Mouse (Mus musculus): ENCODE results near the gene Fndc8.
A peak's percentile ranks its signal among the peaks of the same experiment; 100 is the strongest.

Fndc8 gene

DNA sequence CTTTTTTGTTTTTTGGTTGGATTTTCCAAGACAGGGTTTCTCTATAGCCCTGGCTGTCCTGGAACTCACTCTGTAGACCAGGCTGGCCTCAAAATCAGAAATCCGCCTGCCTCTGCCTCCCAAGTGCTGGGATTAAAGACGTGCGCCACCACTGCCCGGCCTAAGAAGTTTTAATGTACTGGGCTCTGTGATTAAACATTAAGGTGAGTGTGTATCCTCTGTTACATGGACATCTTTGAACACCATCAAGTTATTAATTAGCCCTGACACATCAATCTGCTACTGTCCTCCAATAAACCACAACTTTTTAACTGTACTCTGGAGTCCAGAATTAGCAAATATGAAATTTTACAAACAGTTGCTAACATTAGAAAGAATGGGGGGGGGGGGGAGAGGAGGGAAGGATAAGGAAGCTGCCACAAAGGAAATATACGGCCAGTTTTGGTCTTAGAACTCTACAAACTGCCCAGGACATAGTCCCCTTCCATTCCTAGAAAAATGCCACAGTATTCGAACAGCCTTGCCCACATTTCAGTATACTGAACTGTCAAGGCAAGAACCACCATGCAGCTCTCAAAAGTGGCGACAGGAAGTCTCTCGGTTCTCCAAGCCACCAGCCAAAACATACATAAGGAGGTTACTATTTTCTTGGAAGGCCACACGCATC, 22.3 kb upstream of the Fndc8 start:
- no peak for DNase-seq

DNA sequence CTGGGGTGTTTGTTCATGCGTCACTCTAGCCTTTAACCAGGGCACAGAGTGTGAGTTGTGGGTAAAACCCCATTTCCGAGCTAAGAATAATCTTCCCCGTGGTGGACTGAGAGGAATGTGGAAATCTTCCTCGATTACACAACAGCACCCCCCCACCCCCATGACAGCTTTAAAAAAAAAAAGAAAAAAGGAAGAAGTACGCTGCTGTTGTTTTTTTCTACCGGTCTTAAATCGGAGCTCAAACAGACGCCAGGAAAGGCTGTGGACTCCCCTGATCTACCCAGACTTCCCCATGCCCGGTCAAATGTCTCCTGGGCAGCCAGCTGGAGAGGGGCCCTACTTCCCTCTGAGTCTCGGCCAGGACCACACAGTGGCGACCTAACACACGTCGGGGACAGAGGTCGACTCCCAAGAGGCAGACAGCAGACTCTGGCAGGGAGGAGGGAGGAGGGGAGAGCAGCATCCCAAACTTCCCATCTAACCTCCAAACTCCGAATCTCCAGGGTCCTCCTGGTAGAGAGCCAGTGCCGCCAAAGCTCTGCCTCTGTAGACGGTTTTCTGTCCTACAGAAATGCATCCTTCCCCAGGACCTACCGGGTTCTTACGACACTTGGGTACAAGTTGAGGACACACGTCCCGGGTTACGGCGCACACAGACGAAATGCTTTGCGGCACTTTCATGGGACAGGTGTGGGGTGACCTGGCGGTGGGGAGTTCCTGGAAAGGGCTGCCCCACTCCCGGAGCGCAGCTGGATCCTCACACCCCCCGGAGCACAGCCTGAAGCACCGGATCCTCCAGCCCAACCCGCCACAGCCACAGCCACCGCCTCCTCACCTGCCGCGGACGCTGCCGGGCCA, 21.5 kb upstream of the Fndc8 start:
- peak; percentile 33 to 45 for DNase-seq

DNA sequence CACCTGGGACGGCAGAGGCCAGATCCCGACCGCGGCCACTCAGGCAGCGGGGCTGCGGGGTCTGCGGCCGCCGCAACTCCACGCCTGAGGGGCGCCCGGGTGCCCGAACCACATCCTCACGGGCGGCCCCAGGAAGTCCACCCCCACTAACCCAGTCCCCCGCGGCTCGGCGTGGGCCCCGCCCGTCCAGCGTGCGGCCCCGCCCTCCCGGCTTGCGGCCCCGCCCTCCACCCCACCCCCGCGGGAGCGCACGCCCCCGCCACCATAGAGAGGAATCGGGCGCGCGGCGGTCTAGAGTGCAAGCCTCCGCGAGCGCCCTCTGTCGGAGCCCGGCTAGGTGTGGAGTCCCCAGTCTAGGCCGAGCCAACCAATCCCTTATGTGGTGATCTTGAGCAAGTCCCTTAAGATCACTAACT, 20.9 kb upstream of the Fndc8 start, which contains the start of gene Rffl:
Gene Rffl, minus strand, starts transcription at position 180 of the 416 bp plus-strand sequence.
- DNase-seq: peak; percentile 88 to 97

DNA sequence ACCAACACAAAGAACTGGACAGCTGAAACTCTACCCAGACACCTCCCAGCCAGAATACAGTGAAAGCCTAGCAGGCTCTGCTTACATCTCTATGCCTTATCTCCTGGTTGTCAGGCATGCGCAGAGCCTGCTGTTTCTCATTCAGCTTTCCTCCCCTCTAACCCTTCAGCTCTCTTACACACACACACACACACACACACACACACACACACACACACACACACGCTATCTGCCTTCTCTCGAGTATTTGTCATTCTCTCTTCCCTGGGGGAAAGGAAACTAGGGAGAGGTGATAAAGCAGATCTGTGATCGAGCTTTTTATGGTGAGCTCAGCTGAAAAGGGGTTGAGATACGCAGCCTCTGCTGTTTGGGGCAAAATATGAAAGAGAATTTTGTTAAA, 17.0 kb upstream of the Fndc8 start:
- no peak for DNase-seq

DNA sequence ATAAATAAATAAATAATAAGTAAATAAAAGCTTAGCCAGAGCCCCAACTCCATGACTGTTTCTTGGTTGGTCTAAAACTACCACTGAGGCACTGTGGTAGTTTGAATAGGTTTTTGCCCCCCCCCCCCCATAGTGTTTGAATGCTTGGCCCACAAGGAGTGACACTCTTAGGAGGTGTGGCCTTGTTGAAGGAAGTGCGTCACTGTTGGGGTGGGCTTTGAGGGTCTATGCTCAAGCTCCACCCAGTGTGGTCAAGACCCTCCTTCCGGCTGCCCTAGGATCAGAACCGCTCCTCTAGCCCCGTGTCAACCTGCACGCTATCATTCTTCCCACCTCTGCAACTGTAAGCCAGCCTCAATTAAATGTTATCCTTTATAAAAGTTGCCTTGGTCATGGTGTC, 16.3 kb upstream of the Fndc8 start:
- DNase-seq: no peak

DNA sequence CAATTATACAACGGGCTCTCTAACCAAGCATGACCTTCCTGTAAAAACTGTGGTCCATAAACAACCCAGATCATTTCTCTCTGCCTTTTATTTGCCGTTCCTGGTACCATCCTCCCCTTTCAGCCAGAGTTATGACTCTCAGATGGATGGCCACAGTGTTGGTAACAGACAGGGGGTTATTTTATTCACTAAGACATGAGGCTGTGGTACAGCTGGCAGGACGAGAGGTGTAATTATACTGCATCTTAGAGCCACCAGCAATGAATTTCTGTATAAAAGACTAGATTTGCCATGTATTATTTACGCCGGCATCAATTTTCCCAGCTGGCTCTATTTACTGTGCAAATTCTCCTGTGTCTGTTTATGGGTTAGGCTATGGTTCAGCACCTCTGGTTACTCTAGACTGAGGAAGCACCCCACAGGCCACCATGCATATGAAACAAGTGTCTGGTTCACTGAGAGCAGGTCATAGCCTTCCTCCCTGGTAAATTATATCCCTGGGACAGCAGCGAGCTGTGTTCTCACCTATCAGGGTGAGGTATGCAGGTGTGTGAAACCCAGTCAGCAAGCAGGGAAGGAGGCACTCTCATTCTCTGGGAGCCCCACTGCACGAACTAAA, 14.1 kb upstream of the Fndc8 start:
- DNase-seq: no peak

DNA sequence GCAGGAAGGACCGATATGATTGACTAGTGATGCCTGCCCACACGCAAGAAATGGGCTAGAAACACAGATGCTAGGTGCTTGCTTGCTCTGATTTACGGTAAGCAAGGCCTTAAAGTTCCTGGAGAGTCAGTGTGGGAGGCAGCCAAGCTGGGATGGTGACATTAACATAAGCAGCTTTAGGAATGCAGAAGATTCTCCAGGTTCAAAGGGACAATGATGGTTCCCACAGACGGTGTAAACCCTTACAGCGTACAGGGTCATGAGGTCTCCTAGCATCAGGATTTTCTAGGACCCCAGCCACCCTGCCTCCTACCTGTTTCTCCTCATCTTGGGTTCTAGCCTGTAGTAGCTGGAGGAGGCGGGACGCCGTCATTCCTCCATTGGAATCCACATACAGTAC, 8.7 kb upstream of the Fndc8 start:
- no peak for DNase-seq

DNA sequence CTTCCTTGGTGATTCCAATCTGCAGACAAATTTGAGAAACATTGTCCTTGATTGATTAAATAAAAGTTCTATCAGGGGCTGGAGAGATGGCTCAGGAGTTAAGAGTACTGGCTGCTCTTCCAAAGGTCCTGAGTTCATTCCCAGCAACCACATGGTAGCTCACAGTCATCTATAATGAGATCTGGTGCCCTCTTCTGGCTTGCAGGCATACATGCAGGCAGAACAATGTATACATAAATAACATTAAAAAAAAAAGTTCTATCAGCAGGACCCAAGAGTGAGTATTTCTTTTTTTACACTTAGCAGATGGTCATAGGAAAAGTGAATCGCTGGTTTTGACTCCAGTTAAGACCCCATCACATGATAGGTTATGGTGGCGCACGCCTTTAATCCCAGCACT, 5.4 kb upstream of the Fndc8 start:
- no peak for DNase-seq

DNA sequence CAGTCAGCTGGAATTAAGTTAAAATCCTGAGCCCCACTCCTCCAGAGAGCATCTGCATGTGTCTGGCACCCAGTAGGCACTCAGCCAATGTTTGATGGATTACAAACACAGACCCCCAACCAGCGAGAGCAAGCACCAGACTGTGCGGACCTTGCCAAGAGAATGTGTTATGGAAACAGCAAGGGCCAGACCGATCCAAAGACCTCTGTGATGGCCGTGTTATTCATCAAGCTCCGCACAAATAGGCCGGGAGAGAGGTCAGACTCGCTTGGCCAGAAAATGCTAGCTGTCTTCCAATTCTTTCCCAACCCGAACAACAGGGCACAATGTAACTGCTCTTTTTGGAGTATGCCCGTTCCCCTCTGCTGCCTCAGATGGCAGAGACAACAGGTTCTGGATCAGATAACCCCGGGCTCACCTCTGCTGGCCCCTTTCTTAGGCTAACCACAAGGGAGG, 3.4 kb upstream of the Fndc8 start:
- DNase-seq: no peak

DNA sequence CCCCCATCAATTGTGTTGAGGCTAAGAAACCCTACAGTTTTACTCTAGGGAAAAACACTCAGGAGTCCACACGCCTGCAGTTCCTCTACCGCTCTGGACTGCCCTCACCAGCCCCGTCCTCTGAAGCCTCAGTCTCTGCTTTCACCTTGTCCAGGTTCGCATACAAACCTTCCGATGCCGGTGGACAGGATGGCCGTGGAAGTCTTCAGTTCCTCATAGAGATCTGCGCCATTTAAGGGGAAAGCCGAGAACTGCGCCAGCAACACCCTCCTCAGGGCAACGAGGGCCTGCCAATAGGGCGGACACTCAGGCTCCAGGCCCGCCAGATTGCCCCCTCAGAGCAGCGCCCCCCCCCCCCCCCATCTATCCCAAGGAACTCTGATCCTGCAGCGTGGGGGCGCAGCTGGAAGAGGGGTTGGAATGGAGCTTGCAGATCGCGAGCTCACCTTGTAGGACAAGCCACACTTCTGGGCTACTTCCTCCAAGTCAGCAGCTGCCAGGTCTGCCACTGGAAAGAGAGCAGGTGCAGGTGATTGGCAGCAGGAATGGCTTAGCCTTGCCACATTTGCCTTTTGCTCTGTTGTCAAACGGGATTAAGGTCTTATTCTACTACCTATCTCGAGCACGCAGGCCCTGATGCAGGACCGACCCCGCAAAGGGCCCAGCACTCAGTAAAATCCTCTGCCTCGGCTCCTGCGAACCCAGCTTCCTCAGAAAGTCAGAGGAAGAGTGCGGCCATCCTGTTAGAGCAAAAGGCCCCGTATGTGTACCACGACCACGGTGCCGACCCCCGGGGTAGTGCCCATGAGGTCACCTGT, 2.2 kb upstream of the Fndc8 start:
- DNase-seq: peak in 1 of 2 experiments; percentile 12

DNA sequence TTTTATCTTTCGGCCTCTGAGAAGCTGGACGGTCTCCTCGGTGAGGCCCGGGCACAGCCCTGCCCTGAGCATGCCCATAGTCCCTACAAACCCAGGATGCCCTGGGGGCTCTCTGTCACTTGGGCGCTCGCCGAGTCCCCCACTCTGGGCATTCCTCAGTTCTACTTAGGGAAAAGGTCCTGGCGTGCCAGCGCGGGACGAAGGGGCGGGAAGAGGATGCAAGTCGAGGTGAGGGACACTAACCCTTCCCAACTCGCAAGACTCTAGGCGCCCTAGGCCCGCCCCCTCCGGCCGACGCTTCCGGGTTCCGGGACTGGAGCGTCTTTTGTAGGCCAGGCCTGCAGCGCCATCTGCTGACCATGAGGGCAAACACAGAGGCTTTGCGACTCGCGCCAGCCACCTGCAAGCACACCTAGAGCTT, 1.6 kb upstream of the Fndc8 start, which contains the start of gene Rad51d:
Gene Rad51d, minus strand, starts transcription at position 273 of the 421 bp plus-strand sequence.
- peak; percentile 88 to 97 for DNase-seq

DNA sequence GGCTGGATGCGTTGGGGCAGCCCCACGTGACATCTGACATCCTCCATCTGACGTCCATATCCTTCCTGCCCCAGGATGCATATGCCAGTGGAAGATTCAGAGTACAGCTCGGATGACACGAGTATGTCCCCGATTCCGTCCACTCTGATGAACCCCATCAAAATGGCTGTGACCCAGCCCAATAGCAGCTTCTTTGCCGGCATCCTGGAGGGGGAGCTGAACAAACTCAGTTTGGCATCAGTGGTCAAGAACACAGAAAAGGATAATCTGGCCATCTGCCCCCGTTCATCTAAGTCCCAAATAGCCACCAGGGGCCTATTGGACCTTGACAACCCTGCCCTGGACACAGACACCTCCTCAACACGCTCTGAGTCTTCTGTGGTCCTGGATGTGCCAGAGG, 5.6 kb downstream of the Fndc8 start:
- no peak for DNase-seq

DNA sequence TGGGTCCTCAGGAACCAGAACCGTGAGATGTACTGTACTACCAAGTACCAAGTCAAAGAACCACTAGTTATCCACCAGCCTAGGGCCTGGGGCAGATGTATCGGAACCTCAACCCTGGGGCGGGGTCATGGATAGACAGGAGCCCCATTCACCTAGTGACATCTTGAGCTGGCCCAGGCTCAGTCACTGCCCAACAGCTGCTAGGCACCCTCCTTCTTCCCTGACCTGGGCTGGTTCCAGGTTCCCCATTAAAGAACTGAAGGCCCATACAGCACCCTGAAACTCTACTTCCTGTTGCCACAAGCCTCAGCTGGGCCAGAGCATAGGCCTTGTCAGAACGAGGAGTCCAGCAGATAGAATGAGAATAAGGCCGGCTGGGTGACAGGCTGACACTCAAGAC, 7.8 kb downstream of the Fndc8 start:
- no peak for DNase-seq

DNA sequence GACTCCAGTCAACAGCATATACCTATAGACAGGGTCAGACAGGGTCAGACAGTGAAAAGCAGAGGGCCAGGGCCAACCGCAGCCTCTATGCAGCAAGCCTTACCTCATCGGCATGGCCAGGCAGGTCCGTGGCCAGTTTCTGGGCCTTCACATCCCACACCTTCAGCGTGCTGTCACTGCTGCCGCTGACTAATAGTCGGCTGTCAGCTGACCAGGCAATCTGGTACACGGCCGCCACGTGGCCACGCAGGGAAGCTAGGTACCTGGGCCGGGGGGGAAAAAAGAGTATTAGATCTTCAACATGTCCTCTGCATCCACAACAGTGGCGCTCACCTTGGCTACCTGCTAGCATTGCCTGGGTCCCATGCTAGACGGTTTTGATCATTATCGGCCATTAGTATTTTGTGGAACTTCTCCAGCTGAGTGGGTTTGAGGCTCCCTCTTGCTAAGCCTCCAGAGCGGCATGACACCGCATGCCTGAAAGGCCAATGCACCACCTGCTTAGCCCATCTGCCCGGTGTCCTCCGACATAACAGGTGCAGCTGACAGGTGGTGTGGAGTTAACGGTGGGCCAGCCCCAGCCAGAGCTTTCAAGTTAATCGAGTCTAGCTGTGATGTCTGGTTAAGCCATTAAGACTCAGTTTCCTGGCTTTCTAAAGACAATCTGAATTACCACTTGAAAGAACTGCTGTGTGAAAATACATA, 9.8 kb downstream of the Fndc8 start:
- DNase-seq: no peak

DNA sequence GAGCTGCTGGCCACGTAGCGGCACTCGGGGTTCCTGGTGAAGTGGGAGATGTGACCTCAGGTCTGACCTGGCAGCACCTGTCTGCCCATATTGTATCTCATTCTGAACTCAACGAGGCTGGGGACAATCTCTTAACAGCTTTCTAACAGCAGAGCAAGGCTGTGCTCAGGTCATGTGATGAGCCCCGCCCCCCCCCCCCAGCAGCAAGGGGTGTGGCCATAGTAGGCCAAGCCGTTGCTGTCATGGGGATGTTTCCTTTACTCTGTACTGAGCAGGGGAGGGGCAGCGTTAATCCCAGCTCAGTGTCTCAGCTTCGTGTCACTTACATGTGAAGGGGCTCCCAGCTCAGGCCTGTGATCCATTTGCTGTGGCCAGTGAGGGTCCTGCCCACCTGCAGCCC, 13.0 kb downstream of the Fndc8 start:
- DNase-seq: no peak

DNA sequence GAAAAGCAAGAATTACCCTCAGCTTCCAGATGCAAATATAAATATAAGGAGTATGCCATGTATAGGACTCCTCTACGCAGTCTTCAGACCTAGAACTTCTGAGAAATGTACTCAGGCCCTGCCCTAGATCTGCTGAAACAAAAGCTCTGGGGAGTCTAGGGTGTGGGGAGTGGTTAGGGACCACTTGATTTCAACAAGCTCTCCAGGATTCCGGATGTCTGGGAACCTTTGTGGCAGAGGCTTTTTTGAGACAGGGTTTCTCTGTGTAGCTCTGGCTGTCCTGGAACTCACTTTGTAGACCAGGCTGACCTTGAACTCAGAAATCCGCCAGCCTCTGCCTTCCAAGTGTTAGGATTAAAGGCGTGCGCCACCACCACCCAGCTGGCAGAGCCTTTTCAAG, 13.9 kb downstream of the Fndc8 start:
- DNase-seq: no peak

DNA sequence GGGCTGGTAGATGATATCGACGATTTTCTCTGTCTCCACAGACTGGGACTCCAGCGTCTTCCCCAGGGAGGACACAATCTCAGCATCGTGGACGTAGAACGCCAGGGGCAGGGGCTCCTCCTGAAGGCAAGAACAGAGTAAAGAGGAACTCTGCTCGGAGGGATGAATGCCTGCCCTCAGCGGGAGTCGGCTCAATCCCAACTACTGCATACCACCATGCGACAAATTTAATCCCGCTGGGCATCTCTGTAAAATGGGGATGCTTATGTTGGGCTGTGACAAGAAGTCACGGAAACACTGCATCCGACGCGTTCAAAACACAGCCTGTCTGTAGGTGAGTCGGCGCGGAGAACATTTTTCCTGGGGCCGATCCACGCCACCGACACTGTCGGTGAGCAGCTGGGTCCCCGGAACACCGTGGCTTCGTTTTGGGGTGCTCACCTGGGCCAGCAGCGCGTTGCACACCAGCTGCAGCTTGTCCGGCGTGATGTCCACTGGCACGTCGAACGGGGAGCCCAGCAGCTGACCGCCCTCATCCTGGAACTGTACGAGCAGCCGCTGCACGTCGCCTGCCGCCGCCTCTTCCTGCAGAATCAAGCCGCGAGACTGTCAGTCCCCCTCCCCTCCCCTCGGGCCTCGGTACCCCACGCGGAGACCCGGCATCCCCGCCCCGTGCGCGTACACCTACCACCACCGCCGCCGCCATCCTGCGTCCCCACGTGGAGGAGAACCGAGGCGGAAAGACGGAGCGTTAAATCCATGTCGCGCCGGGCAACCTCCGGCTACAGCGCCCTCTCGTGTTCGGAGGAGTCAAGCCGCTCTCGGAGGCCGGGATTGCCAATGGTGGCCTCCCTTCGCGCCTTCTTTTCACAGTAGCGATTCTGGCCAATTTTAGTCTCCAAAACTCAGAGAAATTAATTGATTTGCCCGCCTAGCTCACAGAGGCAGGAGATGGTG, 16.0 kb downstream of the Fndc8 start, which contains the start of gene Nle1:
Gene Nle1, minus strand, starts transcription at position 761 of the 957 bp plus-strand sequence.
- DNase-seq: peak; percentile 82 to 96

DNA sequence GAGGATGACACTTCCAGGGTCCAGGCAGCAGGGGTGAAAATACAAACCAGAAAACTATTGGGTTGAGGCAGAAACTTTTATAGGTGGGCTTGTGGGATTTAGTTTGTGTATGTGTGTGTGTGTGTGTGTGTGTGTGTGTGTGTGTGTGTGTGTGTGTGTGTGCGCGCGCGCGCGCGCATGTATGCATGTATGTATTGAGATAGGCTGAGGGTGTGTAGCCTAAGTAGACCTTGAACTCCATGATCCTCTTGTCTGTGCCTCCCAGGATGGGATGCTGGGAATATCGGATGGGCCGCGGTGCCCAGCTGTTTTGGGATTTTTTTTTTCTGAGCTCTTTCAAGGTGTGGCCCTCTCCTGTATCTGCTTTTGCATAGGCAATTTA, 16.7 kb downstream of the Fndc8 start:
- DNase-seq: no peak

DNA sequence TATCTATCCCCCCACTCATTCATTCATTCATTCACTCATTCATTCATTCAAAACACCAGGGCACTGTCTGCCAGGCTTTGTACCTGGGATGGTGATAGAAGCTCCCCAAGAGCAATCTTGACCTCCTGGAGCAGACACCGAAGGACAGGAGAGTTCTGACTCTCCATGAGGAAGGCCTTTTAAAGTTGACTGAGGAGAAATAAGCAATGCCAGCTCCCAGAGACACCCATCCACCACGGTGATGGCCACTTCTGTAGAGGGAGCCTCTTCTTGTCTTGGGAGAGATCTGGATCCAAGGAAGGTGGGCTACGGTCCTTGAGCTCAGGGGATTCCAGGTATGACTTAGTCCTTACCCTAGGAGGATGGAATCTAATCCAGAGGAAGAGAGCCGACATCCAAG, 18.3 kb downstream of the Fndc8 start, which contains the start of gene Unc45b:
Gene Unc45b, plus strand, starts transcription at position 301 of the 400 bp plus-strand sequence.
- no peak for DNase-seq

DNA sequence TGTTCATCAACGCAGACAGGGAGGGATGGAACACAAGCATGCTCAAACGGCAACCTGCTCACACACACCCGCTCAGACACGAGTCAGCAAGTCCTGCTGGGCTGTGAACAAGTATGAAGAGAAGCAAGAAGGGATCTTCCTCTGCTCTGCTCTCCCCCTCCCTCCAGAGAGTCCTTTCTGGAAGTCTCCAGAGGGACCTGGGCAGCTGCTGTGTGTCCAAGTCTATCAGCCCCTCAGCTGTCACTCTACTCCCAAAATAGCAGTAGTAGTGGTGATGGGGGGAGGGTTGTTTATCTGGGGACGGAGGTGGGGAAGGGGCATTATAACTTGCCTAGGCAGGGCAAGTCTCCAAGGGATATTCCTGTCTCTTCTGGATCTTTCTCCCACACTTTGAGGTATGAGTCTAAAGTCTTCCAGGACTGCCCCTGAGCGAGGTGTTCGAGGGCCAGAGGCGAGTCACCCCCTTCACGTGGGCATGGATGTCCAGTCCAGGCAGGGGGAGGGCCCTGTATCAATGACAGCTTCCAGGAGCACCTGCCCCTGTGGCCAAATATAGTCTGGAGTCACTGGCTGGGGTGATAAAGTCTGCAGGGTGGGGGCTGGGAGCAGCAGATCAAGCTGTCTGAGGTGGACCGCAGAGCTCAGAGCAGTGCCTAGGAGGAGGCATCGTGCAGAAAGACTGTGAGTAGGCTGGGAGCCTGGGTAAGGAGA, 18.9 kb downstream of the Fndc8 start:
- no peak for DNase-seq
